Mouse (Mus musculus): Measurements from ENCODE around the gene Tmem131l. TPM values are rescaled to one million over a fixed set of nuclear protein-coding genes. Genes with fewer than 3 reads are reported as not detected.

The Tmem131l gene
- polyA plus RNA-seq, 1 experiment from 2014 or later, result 9.6 TPM

DNA sequence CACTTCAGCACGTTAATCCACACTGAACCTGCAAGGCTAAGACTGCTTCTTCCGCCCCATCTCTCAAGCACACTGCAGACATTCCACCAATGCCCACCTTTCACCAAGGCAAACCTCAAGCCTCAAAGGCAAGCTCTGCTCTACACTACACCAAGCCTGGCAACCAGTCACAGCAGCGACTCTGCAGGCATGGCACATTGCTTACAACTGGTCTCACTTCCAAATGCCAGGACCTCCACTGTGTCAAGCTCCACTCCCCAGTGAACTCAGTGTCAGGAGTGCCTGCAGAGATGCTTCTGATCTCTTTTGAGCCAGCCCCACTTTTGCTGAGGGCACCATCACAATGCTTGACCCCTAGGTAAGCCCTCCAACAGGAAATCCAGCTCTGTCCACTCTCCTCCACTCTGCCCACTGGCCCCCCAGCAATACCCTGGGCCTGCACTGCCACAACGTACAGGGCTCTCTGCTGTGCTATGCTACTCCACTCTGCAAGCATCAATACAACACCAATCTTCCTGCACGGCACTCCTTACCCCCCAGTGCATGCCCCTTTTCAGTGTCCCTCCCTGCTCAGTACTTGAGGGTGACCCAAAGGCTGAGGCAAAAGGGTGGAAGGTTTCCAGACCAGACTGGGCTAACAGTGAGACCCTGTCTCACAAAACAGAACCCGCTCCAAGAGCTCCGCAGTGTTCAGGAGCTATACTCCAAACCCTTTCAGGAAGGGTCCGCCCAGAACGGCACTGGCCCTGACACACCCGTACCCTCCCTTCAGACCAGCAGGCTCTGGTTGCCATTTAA, 6.8 kb downstream of the Tmem131l start:
- no peaks in the 10 kb centered on the region for H3K27me3 ChIP-seq (replicated peaks; ENCODE audit: control insufficient read depth, insufficient read depth, low read length)
- H3K27ac ChIP-seq (ENCODE audit: low read depth, low read length), result no peak overlapping the region
- no peak for TF ChIP-seq CTCF (IDR thresholded peaks at IDR 0.05; ENCODE audit: low read depth)
- no peak for ATAC-seq
- H3K4me2 ChIP-seq (replicated peaks; ENCODE audit: low read depth), result no peak overlapping the region
- no peak overlapping the region for H3K9ac ChIP-seq (ENCODE audit: low read depth, low read length)
- 78% methylated on average over 10 of the region's 10 CpGs for WGBS
- no peak overlapping the region for H3K4me3 ChIP-seq (ENCODE audit: low read depth, low read length)
- H3K9me3 ChIP-seq (ENCODE audit: control insufficient read depth), result no peaks in the 10 kb centered on the region
- no peaks in the 10 kb centered on the region for H3K4me1 ChIP-seq (replicated peaks; ENCODE audit: control insufficient read depth, insufficient read depth, low read length)
- 0 out of 2 replicates have a peak, but pooled peaks cover 9% of the 10 kb centered on the region for H3K36me3 ChIP-seq (ENCODE audit: control insufficient read depth, insufficient read depth)

DNA sequence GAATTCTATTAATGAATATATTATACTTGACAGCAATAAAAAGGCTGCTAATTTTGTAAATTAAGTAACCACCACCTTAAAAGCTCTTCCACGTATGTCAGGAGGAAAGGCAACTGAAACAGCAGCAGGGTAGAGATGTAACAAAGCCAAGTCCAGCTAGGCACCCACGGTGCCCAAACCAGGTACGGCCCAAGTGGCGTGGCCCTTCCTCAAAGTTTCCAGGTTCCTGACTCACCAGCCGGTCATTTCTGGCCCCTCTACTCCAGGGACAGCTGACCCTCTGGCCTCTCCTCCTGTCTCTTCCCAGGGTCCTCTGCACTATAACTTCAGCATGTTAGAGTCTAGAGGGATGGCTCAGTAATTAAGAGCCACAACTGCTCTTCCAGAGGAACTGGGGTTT, 7.6 kb downstream of the Tmem131l start:
- no peaks in the 10 kb centered on the region for H3K4me1 ChIP-seq (replicated peaks; ENCODE audit: control insufficient read depth, insufficient read depth, low read length)
- 92% methylated on average over 5 of the region's 5 CpGs for WGBS
- no peak overlapping the region for H3K27ac ChIP-seq (ENCODE audit: low read depth, low read length)
- no peak for TF ChIP-seq CTCF (IDR thresholded peaks at IDR 0.05; ENCODE audit: low read depth)
- no peak overlapping the region for H3K9ac ChIP-seq (ENCODE audit: low read depth, low read length)
- H3K9me3 ChIP-seq (ENCODE audit: control insufficient read depth), result no peaks in the 10 kb centered on the region
- H3K4me2 ChIP-seq (replicated peaks; ENCODE audit: low read depth), result no peak overlapping the region
- H3K27me3 ChIP-seq (replicated peaks; ENCODE audit: control insufficient read depth, insufficient read depth, low read length), result no peaks in the 10 kb centered on the region
- H3K36me3 ChIP-seq (ENCODE audit: control insufficient read depth, insufficient read depth), result 0 out of 2 replicates have a peak, but pooled peaks cover 9% of the 10 kb centered on the region
- ATAC-seq, result no peak
- H3K4me3 ChIP-seq (ENCODE audit: low read depth, low read length), result no peak overlapping the region

DNA sequence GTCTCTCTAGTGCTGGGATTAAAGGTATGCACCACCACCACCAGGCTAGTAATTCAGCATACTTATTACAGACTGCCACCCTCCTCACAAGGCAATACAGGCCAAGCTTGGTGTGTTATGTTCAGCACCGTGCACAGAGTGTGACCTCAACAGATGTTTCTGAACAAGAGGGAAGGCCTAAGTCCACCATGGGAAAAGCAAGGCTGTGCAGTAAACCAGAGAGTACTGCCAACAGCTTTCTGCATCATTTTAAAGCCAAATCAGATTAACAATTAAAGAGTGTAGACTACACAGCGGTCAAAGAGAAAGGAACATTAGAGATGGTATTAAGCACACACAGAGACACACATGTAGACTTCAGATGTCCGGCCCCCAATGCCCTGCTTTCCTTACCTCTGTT, 8.8 kb downstream of the Tmem131l start:
- Histone ChIP-seq H3K4me1 (replicated peaks; ENCODE audit: control insufficient read depth, insufficient read depth, low read length) (no peaks in the 10 kb centered on the region), H3K27ac (ENCODE audit: low read depth, low read length) (no peak overlapping the region), H3K4me3 (ENCODE audit: low read depth, low read length) (no peak overlapping the region), H3K36me3 (ENCODE audit: control insufficient read depth, insufficient read depth) (0 out of 2 replicates have a peak, but pooled peaks cover 9% of the 10 kb centered on the region), H3K4me2 (replicated peaks; ENCODE audit: low read depth) (no peak overlapping the region), H3K9ac (ENCODE audit: low read depth, low read length) (no peak overlapping the region), H3K27me3 (replicated peaks; ENCODE audit: control insufficient read depth, insufficient read depth, low read length) (no peaks in the 10 kb centered on the region), H3K9me3 (ENCODE audit: control insufficient read depth) (no peaks in the 10 kb centered on the region)
- 89% methylated on average over 3 of the region's 3 CpGs for WGBS
- no peak for TF ChIP-seq CTCF (IDR thresholded peaks at IDR 0.05; ENCODE audit: low read depth)
- ATAC-seq, result no peak

DNA sequence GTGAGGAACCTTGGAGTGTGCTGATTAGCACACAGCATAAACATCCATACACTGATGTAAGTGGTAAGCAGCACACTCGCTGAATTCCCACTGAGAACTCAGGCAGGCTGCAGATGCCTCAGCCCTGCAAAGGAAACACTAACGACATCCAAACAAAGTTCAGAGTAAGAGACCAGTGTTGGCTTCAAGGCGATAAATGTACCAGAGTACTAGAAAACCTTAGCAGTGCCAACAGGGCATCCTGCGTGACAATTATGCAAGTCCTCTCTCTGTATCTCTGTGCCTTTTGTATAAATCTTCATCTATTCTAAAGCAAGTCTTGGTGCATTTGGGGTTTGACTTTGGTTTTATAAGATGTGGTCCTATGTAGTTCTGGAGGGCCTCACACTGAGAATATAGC, 11.0 kb downstream of the Tmem131l start:
- no peak overlapping the region for H3K27ac ChIP-seq (ENCODE audit: low read depth, low read length)
- no peaks in the 10 kb centered on the region for H3K27me3 ChIP-seq (replicated peaks; ENCODE audit: control insufficient read depth, insufficient read depth, low read length)
- WGBS, result 78% methylated on average over 4 of the region's 4 CpGs
- no peak overlapping the region for H3K4me2 ChIP-seq (replicated peaks; ENCODE audit: low read depth)
- H3K9me3 ChIP-seq (ENCODE audit: control insufficient read depth), result no peaks in the 10 kb centered on the region
- peaks cover 9% of the 10 kb centered on the region; the same call in 1 of the 2 replicates for H3K36me3 ChIP-seq (ENCODE audit: control insufficient read depth, insufficient read depth)
- no peaks in the 10 kb centered on the region for H3K4me1 ChIP-seq (replicated peaks; ENCODE audit: control insufficient read depth, insufficient read depth, low read length)
- TF ChIP-seq CTCF (IDR thresholded peaks at IDR 0.05; ENCODE audit: low read depth), result no peak
- no peak overlapping the region for H3K4me3 ChIP-seq (ENCODE audit: low read depth, low read length)
- ATAC-seq, result no peak
- no peak overlapping the region for H3K9ac ChIP-seq (ENCODE audit: low read depth, low read length)

DNA sequence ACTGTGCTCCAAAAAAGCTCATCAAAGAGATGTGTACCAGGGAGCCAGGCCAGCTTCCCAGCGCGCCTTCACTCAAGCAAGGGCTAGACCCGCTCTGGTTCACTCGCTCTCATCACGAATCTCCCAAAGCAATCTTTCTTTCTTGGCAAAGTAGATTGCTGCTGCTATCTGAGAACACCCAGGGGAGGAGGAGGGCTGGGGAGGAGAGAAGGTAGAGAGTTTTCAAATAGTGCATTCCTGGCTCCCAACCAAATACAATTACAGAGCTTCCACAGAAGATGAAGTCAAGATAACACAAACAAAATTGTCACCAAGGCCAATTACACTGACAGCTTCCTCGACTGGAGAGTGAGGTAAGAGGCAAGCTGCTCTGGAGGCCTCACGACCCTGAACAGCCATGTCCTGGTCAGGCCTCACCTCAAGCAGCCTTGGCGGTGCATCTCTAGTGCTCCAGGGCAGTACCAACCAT, 12.2 kb downstream of the Tmem131l start:
- Histone ChIP-seq H3K9me3 (ENCODE audit: control insufficient read depth) (no peaks in the 10 kb centered on the region), H3K9ac (ENCODE audit: low read depth, low read length) (no peak overlapping the region), H3K4me3 (ENCODE audit: low read depth, low read length) (no peak overlapping the region), H3K36me3 (ENCODE audit: control insufficient read depth, insufficient read depth) (peaks cover 9% of the 10 kb centered on the region; the same call in 1 of the 2 replicates), H3K4me1 (replicated peaks; ENCODE audit: control insufficient read depth, insufficient read depth, low read length) (no peaks in the 10 kb centered on the region), H3K27me3 (replicated peaks; ENCODE audit: control insufficient read depth, insufficient read depth, low read length) (no peaks in the 10 kb centered on the region), H3K27ac (ENCODE audit: low read depth, low read length) (no peak overlapping the region), H3K4me2 (replicated peaks; ENCODE audit: low read depth) (no peak overlapping the region)
- no peak for ATAC-seq
- no peak for TF ChIP-seq CTCF (IDR thresholded peaks at IDR 0.05; ENCODE audit: low read depth)
- WGBS, result 69% methylated on average over 8 of the region's 8 CpGs

DNA sequence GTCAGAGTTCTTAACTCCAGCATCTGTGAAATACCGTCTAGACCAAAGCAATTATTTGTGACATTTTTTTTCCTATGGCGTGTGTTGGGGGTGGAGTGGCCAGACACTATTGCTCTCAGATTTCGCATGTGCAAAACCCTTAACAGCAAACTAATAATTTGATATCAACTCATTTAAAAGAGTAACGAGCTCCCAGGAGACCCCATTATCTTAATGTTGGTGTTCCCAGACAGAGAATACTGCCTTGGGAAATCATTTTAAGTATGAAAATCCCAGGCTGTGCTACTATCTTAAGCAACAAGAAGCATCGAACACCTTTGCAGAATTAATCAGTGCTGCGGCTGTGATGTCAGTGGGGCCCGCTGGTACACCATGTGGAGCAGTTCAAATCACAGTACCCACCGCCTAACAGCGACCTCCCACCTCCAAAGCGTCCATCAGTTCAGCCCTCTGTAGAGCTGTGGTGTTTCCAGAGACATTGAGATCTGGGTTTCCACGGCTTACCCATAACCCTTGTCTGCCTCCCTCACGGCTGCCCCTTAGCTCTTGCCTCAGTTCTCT, 15.4 kb downstream of the Tmem131l start:
- no peak overlapping the region for H3K4me3 ChIP-seq (ENCODE audit: low read depth, low read length)
- TF ChIP-seq CTCF (IDR thresholded peaks at IDR 0.05; ENCODE audit: low read depth), result no peak
- no peaks in the 10 kb centered on the region; the same call in 1 of the 2 replicates for H3K36me3 ChIP-seq (ENCODE audit: control insufficient read depth, insufficient read depth)
- no peak overlapping the region for H3K27ac ChIP-seq (ENCODE audit: low read depth, low read length)
- no peak for ATAC-seq
- no peaks in the 10 kb centered on the region for H3K4me1 ChIP-seq (replicated peaks; ENCODE audit: control insufficient read depth, insufficient read depth, low read length)
- no peaks in the 10 kb centered on the region for H3K27me3 ChIP-seq (replicated peaks; ENCODE audit: control insufficient read depth, insufficient read depth, low read length)
- no peak overlapping the region for H3K9ac ChIP-seq (ENCODE audit: low read depth, low read length)
- no peak overlapping the region for H3K4me2 ChIP-seq (replicated peaks; ENCODE audit: low read depth)
- whole genome bisulfite sequencing, result 88% methylated on average over 12 of the region's 12 CpGs
- H3K9me3 ChIP-seq (ENCODE audit: control insufficient read depth), result no peaks in the 10 kb centered on the region

Measured in intestine, postnatal 0 days (tissue).